Mouse (Mus musculus): ENCODE measurements around the gene Dock2.
A peak's percentile ranks its signal among the peaks of the same experiment; 100 is the strongest.
"Not testable (repeated sequence)": the region's sequence is repeated elsewhere in the genome, so short reads cannot be mapped to it uniquely, and the experiment has no call there.

The Dock2 gene

GRCm38 (mm10) chr11:34783587-34784043 is at the start of gene Dock2:
Dock2 (minus strand) TSS chr11:34783892.
- DNase-seq (ENCODE audit: low spot score): peak; percentile 49

GRCm38 (mm10) chr11:34832678-34833077 is 49.0 kb upstream of the Dock2 start:
- DNase-seq (ENCODE audit: low spot score): peak; percentile 2

- no peak for DNase-seq (ENCODE audit: low spot score)
These were observed 44.1 kb upstream of the Dock2 start for GRCm38 (mm10) chr11:34827803-34828202.

- no peak for DNase-seq (ENCODE audit: low spot score)
These were observed 43.2 kb upstream of the Dock2 start for GRCm38 (mm10) chr11:34826940-34827339.

- no peak for DNase-seq (ENCODE audit: low spot score)
These were observed 41.1 kb upstream of the Dock2 start for GRCm38 (mm10) chr11:34824791-34825190.

- DNase-seq (ENCODE audit: low spot score): no peak
These were observed 31.1 kb upstream of the Dock2 start for GRCm38 (mm10) chr11:34814767-34815166.

- no peak for DNase-seq (ENCODE audit: low spot score)
These were observed 30.6 kb upstream of the Dock2 start for GRCm38 (mm10) chr11:34814319-34814718.

- not testable (repeated sequence) for DNase-seq (ENCODE audit: low spot score)
These were observed 21.3 kb upstream of the Dock2 start for GRCm38 (mm10) chr11:34805026-34805425.

GRCm38 (mm10) chr11:34798066-34798465 is 14.4 kb upstream of the Dock2 start:
- DNase-seq (ENCODE audit: low spot score): not testable (repeated sequence)

- DNase-seq (ENCODE audit: low spot score): no peak
These were observed 12.4 kb upstream of the Dock2 start for GRCm38 (mm10) chr11:34796097-34796496.

- no peak for DNase-seq (ENCODE audit: low spot score)
These were observed 8.2 kb upstream of the Dock2 start for GRCm38 (mm10) chr11:34791872-34792271.

GRCm38 (mm10) chr11:34784864-34785263 is 1.2 kb upstream of the Dock2 start:
- DNase-seq (ENCODE audit: low spot score): no peak

- DNase-seq (ENCODE audit: low spot score): peak; percentile 68
These were observed 919 bp downstream of the Dock2 start for GRCm38 (mm10) chr11:34782516-34783430.

- no peak for DNase-seq (ENCODE audit: low spot score)
These were observed 2.9 kb downstream of the Dock2 start for GRCm38 (mm10) chr11:34780786-34781185.

- DNase-seq (ENCODE audit: low spot score): no peak
These were observed 3.7 kb downstream of the Dock2 start for GRCm38 (mm10) chr11:34779966-34780365.

- DNase-seq (ENCODE audit: low spot score): no peak
These were observed 5.3 kb downstream of the Dock2 start for GRCm38 (mm10) chr11:34778351-34778750.

- no peak for DNase-seq (ENCODE audit: low spot score)
These were observed 6.2 kb downstream of the Dock2 start for GRCm38 (mm10) chr11:34777529-34777928.

- no peak for DNase-seq (ENCODE audit: low spot score)
These were observed 7.6 kb downstream of the Dock2 start for GRCm38 (mm10) chr11:34776054-34776453.

- DNase-seq (ENCODE audit: low spot score): no peak
These were observed 9.1 kb downstream of the Dock2 start for GRCm38 (mm10) chr11:34774636-34775035.

- no peak for DNase-seq (ENCODE audit: low spot score)
These were observed 10.3 kb downstream of the Dock2 start for GRCm38 (mm10) chr11:34773304-34773895.

GRCm38 (mm10) chr11:34771221-34771986 is 12.3 kb downstream of the Dock2 start:
- no peak for DNase-seq (ENCODE audit: low spot score)

GRCm38 (mm10) chr11:34770666-34771065 is 13.0 kb downstream of the Dock2 start:
- no peak for DNase-seq (ENCODE audit: low spot score)
